Mouse (Mus musculus) embryonic fibroblast, embryonic 13.5 days (primary cell): ENCODE results near the gene Adk.

Experiments used
- CTCF ChIP-seq: IDR thresholded peaks from 2 replicates; pipeline ENCODE4 v1.5.1; 2011; ENCODE audit warnings: mild to moderate bottlenecking, control low read depth, low read length, moderate library complexity, borderline replicate concordance; ENCODE audit not compliant: insufficient read depth
- POLR2A ChIP-seq: IDR thresholded peaks from 2 replicates; pipeline ENCODE4 v1.6.1; 2011; ENCODE audit warnings: low read depth, mild to moderate bottlenecking, control low read depth, low read length, moderate library complexity

GRCm38 (mm10) chr14:21299743-21300142 is 247.4 kb downstream of the Adk start:
- TF ChIP-seq CTCF (no peak), POLR2A (no peak)
